ENCODE assay signal across 8 mouse cellular contexts in the genomic region with DNA sequence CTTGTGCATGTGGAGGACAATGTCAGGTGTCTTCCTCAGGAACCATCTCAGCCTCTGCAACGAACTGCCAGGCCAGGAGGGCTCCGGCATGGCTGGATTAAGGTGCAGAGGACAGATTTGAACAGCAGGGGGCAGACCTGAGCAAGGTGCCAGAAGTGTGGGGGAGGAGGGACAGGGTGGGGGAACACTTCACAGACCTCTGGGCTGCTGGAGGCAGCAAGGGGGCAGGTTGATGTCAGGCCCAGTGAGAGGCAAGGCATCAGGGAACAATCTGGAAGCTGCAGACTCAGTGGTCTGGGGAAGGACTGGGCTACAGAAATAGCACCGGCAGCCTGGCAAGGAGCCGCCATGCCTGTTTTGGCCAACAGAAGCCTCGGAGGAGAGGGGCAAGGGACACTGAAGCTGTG. TPM values are rescaled to one million over a fixed set of nuclear protein-coding genes. Genes with fewer than 3 reads are reported as not detected.
A peak's percentile ranks its signal among the peaks of the same experiment; 100 is the strongest.
DNase-seq lines count a peak whose midpoint lies in the region; ATAC-seq lines count a peak whose summit lies in the region.

No protein-coding gene starts in this region.

- no peak overlapping the region for H3K27ac ChIP-seq in midbrain, embryonic 11.5 days (ENCODE audit: low read depth, low read length)
- no peak overlapping the region for H3K27ac ChIP-seq in midbrain, embryonic 15.5 days
- H3K27ac ChIP-seq in embryonic facial prominence, embryonic 11.5 days (replicated peaks; ENCODE audit: low read depth, low read length) = no peak overlapping the region
- no peak overlapping the region for H3K27ac ChIP-seq in liver, embryonic 15.5 days (replicated peaks)

- 54% methylated on average over 5 of the region's 5 CpGs for WGBS in midbrain, embryonic 11.5 days
- 36% methylated on average over 5 of the region's 5 CpGs for WGBS in midbrain, embryonic 15.5 days
- 38% methylated on average over 5 of the region's 5 CpGs for WGBS in embryonic facial prominence, embryonic 11.5 days
- 36% methylated on average over 5 of the region's 5 CpGs for WGBS in liver, embryonic 15.5 days (ENCODE audit: insufficient replicate concordance)

- H3K36me3 ChIP-seq in midbrain, embryonic 11.5 days (ENCODE audit: control insufficient read depth, insufficient read depth, low read length) = no peaks in the 10 kb centered on the region
- H3K36me3 ChIP-seq in midbrain, embryonic 15.5 days (replicated peaks) = no peaks in the 10 kb centered on the region
- H3K36me3 ChIP-seq in embryonic facial prominence, embryonic 11.5 days (replicated peaks; ENCODE audit: control insufficient read depth, insufficient read depth, low read depth, low read length) = no peaks in the 10 kb centered on the region
- no peaks in the 10 kb centered on the region for H3K36me3 ChIP-seq in liver, embryonic 15.5 days (replicated peaks)

- H3K4me1 ChIP-seq in midbrain, embryonic 11.5 days (ENCODE audit: control insufficient read depth, insufficient read depth, low read length) = no peaks in the 10 kb centered on the region
- 0 out of 2 replicates have a peak, but pooled peaks cover 4% of the 10 kb centered on the region for H3K4me1 ChIP-seq in midbrain, embryonic 15.5 days
- no peaks in the 10 kb centered on the region for H3K4me1 ChIP-seq in embryonic facial prominence, embryonic 11.5 days (ENCODE audit: control insufficient read depth, insufficient read depth, low read length)
- H3K4me1 ChIP-seq in liver, embryonic 15.5 days (replicated peaks) = peaks cover 4% of the 10 kb centered on the region

- H3K4me3 ChIP-seq in midbrain, embryonic 11.5 days (ENCODE audit: low read depth, low read length) = no peak overlapping the region
- no peak overlapping the region for H3K4me3 ChIP-seq in midbrain, embryonic 15.5 days
- no peak overlapping the region for H3K4me3 ChIP-seq in embryonic facial prominence, embryonic 11.5 days (ENCODE audit: low read depth, low read length)
- H3K4me3 ChIP-seq in liver, embryonic 15.5 days (replicated peaks) = no peak overlapping the region

- H3K27me3 ChIP-seq in midbrain, embryonic 11.5 days (ENCODE audit: control insufficient read depth, insufficient read depth, low read length) = no peaks in the 10 kb centered on the region
- no peaks in the 10 kb centered on the region for H3K27me3 ChIP-seq in midbrain, embryonic 15.5 days (replicated peaks)
- H3K27me3 ChIP-seq in embryonic facial prominence, embryonic 11.5 days (ENCODE audit: control insufficient read depth, insufficient read depth, low read length) = no peaks in the 10 kb centered on the region
- H3K27me3 ChIP-seq in liver, embryonic 15.5 days = no peaks in the 10 kb centered on the region

- H3K9me3 ChIP-seq in midbrain, embryonic 11.5 days (ENCODE audit: control insufficient read depth, low read length) = no peaks in the 10 kb centered on the region
- no peaks in the 10 kb centered on the region for H3K9me3 ChIP-seq in midbrain, embryonic 15.5 days
- H3K9me3 ChIP-seq in embryonic facial prominence, embryonic 11.5 days (replicated peaks; ENCODE audit: control insufficient read depth, low read length) = no peaks in the 10 kb centered on the region
- no peaks in the 10 kb centered on the region for H3K9me3 ChIP-seq in liver, embryonic 15.5 days (replicated peaks)

- H3K4me2 ChIP-seq in midbrain, embryonic 11.5 days = no peak overlapping the region
- no peak overlapping the region for H3K4me2 ChIP-seq in midbrain, embryonic 15.5 days
- no peak overlapping the region for H3K4me2 ChIP-seq in embryonic facial prominence, embryonic 11.5 days (ENCODE audit: low read depth, low read length)
- 0 out of 2 replicates have a peak overlapping the region, but pooled peaks have one; percentile 14 for H3K4me2 ChIP-seq in liver, embryonic 15.5 days

- DNase-seq in midbrain, embryonic 11.5 days (ENCODE audit: low spot score, missing footprints) = peak; percentile 96
- peak; percentile 64 for DNase-seq in adrenal gland, postnatal 25 days
- DNase-seq in embryonic facial prominence, embryonic 11.5 days (ENCODE audit: low spot score) = peak; percentile 66
- peak; percentile 45 for DNase-seq in retina, adult 2 months (ENCODE audit: low read depth, low spot score)
- DNase-seq in urinary bladder, adult 2 months (ENCODE audit: low spot score) = peak; percentile 42

- ATAC-seq in midbrain, embryonic 11.5 days (ENCODE audit: low FRiP score) = 0 out of 2 replicates have a peak, but pooled peaks have one; percentile 16
- no peak for ATAC-seq in midbrain, embryonic 15.5 days (replicated peaks)
- ATAC-seq in embryonic facial prominence, embryonic 11.5 days (replicated peaks; ENCODE audit: insufficient number of reproducible peaks, low FRiP score, low TSS enrichment, low read depth) = no peak
- peak; percentile 78 to 80 for ATAC-seq in hematopoietic stem cell, adult 5-6 weeks (replicated peaks in 1 of 2; ENCODE audit: insufficient read depth in 1 of 2, low FRiP score in 2 of 2, low TSS enrichment in 1 of 2, low read depth in 1 of 2, poor library complexity in 2 of 2, severe bottlenecking in 2 of 2)
- 0 out of 2 replicates have a peak, but pooled peaks have one; percentile 47 for ATAC-seq in liver, embryonic 15.5 days (ENCODE audit: insufficient read depth)

- H3K9ac ChIP-seq in midbrain, embryonic 11.5 days (ENCODE audit: low read length) = no peak overlapping the region
- no peak overlapping the region for H3K9ac ChIP-seq in midbrain, embryonic 15.5 days
- no peak overlapping the region for H3K9ac ChIP-seq in embryonic facial prominence, embryonic 11.5 days (replicated peaks; ENCODE audit: low read length)
- H3K9ac ChIP-seq in liver, embryonic 15.5 days = no peak overlapping the region

RNA-seq across cellular contexts. Expression of gene Gm14214, which starts 57.6 kb away (rescaled TPM):
- polyA plus RNA-seq in midbrain, embryonic 11.5 days (2014; fragmentation: Nextera tagmentation; extraction: Ambion mirVana) = not detected in 2 replicates
- polyA plus RNA-seq in midbrain, embryonic 15.5 days (2015; fragmentation: Nextera tagmentation; extraction: Ambion mirVana) = not detected in 2 replicates
- total RNA-seq in adrenal gland, postnatal 25 days (2021) = not detected in 2 replicates
- polyA plus RNA-seq in embryonic facial prominence, embryonic 11.5 days (2014; fragmentation: Nextera tagmentation; extraction: Ambion mirVana) = not detected in 2 replicates
- not detected in 2 replicates for total RNA-seq in hematopoietic stem cell, adult 5-6 weeks (2017)
- polyA plus RNA-seq in liver, embryonic 15.5 days (2015; fragmentation: Nextera tagmentation; extraction: Ambion mirVana) = not detected in 2 replicates
- not detected in 2 replicates for polyA plus RNA-seq in urinary bladder, adult 2 months (2012; rRNA removed)

Comparison
In these comparisons a context has a peak if more than half of its experiments do, and no peak if none do; other contexts are left out.
1. ATAC-seq: peak in midbrain, embryonic 11.5 days (single experiment), hematopoietic stem cell, adult 5-6 weeks (2 of 2) and liver, embryonic 15.5 days (single experiment); none in midbrain, embryonic 15.5 days (single experiment) and embryonic facial prominence, embryonic 11.5 days (single experiment).
2. DNase-seq: peak in every context shown above with its lines; median percentile 96 in midbrain, embryonic 11.5 days; 66 in embryonic facial prominence, embryonic 11.5 days; 64 in adrenal gland, postnatal 25 days; 45 in retina, adult 2 months; 42 in urinary bladder, adult 2 months.